Mouse (Mus musculus): ENCODE results near the gene Prickle2. TPM values are rescaled to one million over a fixed set of nuclear protein-coding genes. Genes with fewer than 3 reads are reported as not detected.
A peak's percentile ranks its signal among the peaks of the same experiment; 100 is the strongest.

Gene Prickle2
- polyA plus RNA-seq, 1 experiment from 2014 or later = 7.2 TPM

DNA sequence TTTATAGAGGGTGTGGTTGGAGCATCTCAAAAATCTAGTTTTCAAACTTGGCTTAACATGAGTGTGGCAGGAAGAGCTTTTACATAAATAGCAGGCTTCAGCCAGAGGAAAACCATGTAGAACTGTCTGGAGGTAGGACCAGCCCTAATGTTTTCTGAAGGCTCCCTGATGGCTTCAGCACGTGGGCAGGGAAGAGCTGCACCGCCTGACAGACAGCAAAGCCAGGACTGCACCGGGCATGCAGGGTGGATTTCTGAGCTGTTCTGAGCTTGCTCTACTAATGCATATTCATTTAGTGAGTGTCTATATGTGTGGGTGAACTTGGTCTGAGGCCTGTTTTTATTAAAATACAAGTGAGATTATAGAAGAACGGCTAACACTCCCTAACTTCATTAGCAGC is 136.7 kb downstream of the Prickle2 start:
- Histone ChIP-seq H3K36me3 (no peaks in the 10 kb centered on the region), H3K4me1 (replicated peaks) (no peaks in the 10 kb centered on the region), H3K4me3 (replicated peaks) (no peak overlapping the region), H3K27me3 (replicated peaks) (no peaks in the 10 kb centered on the region), H3K9me3 (no peaks in the 10 kb centered on the region), H3K27ac (no peak overlapping the region), H3K9ac (no peak overlapping the region), H3K4me2 (replicated peaks) (no peak overlapping the region)
- ATAC-seq = no peak
- WGBS = 72% methylated on average over 4 of the region's 4 CpGs

DNA sequence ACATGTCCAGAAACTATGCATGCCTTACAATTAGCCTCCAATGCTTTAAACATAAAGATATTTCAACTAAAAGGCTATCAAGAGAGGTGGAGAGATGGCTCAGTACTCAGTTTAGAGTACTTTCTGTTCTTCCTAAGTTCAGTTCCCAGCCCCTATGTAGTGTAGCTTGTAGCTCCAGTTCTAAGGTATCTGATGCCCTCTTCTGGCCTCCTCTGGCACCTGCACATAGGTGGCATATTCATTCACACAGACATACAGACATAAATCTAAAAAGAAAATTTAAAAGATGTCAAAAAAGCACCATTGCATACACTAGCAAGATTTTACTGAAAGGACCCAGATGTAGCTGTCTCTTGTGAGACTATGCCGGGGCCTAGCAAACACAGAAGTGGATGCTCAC is 146.7 kb downstream of the Prickle2 start:
- no peaks in the 10 kb centered on the region for H3K36me3 ChIP-seq

DNA sequence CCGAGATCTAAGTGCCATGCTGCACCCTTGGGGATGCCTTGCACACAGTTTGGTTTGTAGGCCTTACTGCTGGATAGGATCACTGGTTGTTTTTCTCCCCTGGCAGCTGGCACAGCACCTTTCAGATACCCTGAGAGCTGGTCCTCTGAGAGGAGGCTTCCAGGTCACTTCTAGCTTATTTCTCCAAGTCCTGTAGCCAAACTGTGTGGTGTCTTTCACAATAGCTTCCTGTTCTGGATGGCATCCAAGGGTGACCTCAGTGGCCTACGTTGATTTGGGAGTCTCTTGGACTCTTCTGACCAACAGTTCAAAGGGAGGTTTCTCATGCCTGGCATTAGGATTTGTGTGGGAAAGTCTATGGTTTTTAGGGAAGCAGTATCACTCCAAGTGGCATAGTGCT is 150.3 kb downstream of the Prickle2 start:
- no peak overlapping the region for H3K4me3 ChIP-seq (replicated peaks)
- H3K27me3 ChIP-seq (replicated peaks) = no peaks in the 10 kb centered on the region
- no peak overlapping the region for H3K27ac ChIP-seq
- H3K9ac ChIP-seq = no peak overlapping the region
- ATAC-seq = no peak
- no peaks in the 10 kb centered on the region for H3K36me3 ChIP-seq
- no peak overlapping the region for H3K4me2 ChIP-seq (replicated peaks)
- H3K4me1 ChIP-seq (replicated peaks) = no peaks in the 10 kb centered on the region
- H3K9me3 ChIP-seq = no peaks in the 10 kb centered on the region
- 74% methylated on average over 2 of the region's 2 CpGs for WGBS

More for the DNA sequence above, 146.7 kb downstream of the Prickle2 start:
- 100% methylated on average over 1 of the region's 1 CpGs for WGBS
- no peaks in the 10 kb centered on the region for H3K27me3 ChIP-seq (replicated peaks)
- no peaks in the 10 kb centered on the region for H3K4me1 ChIP-seq (replicated peaks)
- no peak overlapping the region for H3K4me3 ChIP-seq (replicated peaks)
- H3K4me2 ChIP-seq (replicated peaks) = no peak overlapping the region
- ATAC-seq = no peak
- no peaks in the 10 kb centered on the region for H3K9me3 ChIP-seq
- H3K27ac ChIP-seq = no peak overlapping the region
- no peak overlapping the region for H3K9ac ChIP-seq

DNA sequence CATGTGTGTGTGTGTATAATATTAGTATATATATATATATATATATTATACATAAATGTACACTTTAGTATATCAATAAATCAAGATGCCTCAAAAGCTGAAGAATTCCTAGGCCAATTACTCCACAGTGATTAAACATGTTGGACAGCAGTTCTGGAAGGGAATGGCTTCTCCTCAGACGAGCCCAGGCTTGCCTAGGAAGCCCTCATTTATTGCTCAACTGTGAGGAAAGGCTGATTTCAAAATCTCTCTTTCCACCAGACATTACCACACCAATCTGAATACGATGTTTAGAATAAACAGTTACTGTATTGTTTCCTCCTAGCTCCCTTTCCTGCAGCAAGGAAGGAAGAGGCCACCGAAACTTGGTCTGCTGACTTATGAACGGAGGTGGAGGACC is 152.9 kb downstream of the Prickle2 start:
- Histone ChIP-seq H3K4me3 (replicated peaks) (no peak overlapping the region), H3K27me3 (replicated peaks) (no peaks in the 10 kb centered on the region), H3K4me2 (replicated peaks) (no peak overlapping the region), H3K27ac (no peak overlapping the region), H3K9me3 (no peaks in the 10 kb centered on the region), H3K9ac (no peak overlapping the region), H3K4me1 (replicated peaks) (no peaks in the 10 kb centered on the region), H3K36me3 (no peaks in the 10 kb centered on the region)
- WGBS = 75% methylated on average over 4 of the region's 4 CpGs
- no peak for ATAC-seq

DNA sequence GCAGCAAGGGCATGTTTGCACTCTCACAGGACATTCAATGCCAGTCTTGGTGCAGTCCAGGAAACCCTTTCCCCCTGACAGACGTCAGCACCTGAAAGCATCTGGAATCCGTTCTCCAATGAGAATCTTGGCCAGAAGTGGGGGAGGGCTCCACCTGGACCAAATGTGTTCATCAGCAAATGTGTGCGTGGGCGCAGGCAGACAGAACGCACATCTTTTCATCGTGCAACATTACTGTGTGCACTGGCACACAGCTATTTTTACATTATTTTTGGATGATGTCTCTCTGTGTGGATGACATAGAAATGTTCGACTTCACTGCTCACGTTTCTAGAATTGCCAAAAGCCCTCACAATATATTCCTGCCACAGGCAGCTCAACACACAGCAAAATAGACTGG is 156.7 kb downstream of the Prickle2 start:
- 71% methylated on average over 8 of the region's 8 CpGs for WGBS
- ATAC-seq = no peak
- H3K36me3 ChIP-seq = no peaks in the 10 kb centered on the region
- H3K9me3 ChIP-seq = no peaks in the 10 kb centered on the region
- no peak overlapping the region for H3K27ac ChIP-seq
- H3K4me3 ChIP-seq (replicated peaks) = no peak overlapping the region
- no peaks in the 10 kb centered on the region for H3K4me1 ChIP-seq (replicated peaks)
- no peak overlapping the region for H3K4me2 ChIP-seq (replicated peaks)
- no peaks in the 10 kb centered on the region for H3K27me3 ChIP-seq (replicated peaks)
- H3K9ac ChIP-seq = no peak overlapping the region

DNA sequence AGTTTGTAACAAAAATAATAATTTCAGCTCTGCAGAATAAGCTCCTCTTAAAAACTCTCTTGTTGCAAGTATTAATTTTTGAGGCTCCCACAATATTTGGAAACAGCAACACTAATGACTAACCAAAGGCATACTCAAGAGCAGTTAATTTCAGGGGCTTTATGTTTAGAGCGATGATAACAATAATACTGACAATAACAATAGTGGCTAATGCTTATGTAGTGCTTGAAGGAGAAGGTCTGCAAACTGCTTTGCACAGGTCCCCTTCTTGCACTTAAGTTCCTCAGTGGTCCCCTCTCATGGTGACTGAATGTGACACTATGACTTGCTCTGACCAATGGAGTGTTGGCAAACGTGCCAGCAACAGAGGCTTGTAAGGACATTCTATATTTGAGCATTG is 160.8 kb downstream of the Prickle2 start:
- 82% methylated on average over 2 of the region's 2 CpGs for WGBS
- Histone ChIP-seq H3K9ac (no peak overlapping the region), H3K9me3 (no peaks in the 10 kb centered on the region), H3K27me3 (replicated peaks) (no peaks in the 10 kb centered on the region), H3K27ac (no peak overlapping the region), H3K36me3 (no peaks in the 10 kb centered on the region), H3K4me3 (replicated peaks) (no peak overlapping the region), H3K4me1 (replicated peaks) (0 out of 2 replicates have a peak, but pooled peaks cover 2% of the 10 kb centered on the region), H3K4me2 (replicated peaks) (no peak overlapping the region)
- no peak for ATAC-seq

DNA sequence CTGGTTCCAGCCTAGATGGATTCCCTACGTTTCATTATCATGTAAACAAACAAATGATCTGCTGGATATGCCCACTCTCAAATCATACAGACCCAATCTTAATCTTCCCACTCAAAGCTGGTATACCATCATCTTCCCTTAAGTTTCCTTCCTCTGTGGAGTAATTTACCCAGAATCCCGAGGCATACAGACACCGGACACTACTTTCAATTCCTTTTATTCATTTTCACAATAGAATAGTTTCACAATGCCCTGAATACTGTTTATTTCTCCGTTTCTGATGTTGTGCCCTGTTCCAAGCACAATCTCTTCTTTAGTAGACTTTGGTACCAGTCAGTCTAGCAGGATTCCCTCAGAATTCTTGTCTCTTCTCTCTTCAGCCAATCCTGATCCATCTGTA is 162.1 kb downstream of the Prickle2 start:
- Histone ChIP-seq H3K27me3 (replicated peaks) (no peaks in the 10 kb centered on the region), H3K27ac (no peak overlapping the region), H3K4me3 (replicated peaks) (no peak overlapping the region), H3K9me3 (no peaks in the 10 kb centered on the region), H3K36me3 (no peaks in the 10 kb centered on the region), H3K4me1 (replicated peaks) (0 out of 2 replicates have a peak, but pooled peaks cover 2% of the 10 kb centered on the region), H3K4me2 (replicated peaks) (no peak overlapping the region), H3K9ac (no peak overlapping the region)
- no peak for ATAC-seq
- WGBS = 83% methylated on average over 4 of the region's 4 CpGs

DNA sequence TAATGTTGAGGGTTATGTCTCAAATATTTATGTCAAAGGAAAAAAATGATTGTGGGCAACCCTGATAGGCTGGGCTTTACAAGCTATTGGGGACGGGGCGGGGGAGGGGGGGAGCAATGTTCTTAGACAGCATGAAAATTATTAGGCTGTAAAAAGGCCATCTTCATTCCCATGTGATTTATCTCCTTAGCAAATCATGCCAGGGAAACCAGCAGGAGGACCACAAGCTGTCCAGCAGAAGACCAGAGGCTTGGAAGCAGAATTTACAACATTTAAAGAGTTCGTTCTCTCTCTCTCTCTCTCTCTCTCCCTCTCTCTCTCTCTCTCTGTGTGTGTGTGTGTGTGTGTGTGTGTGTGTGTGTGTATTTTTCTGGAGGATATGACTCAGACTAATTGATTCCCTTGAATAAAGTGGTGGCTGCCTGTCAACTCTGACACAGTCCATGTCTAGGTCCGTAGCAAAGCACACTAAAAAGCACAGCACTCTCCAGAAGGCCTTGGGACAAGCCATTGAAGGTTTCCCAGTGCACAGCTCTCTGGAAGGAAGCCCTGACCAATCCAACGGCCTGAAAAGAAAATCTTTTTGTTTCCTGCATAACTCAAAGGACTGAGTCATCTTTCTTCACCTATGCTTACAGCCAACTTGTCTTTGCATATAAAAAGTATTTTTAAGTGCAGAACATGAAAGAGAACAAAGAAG is 163.4 kb downstream of the Prickle2 start:
- Histone ChIP-seq H3K27me3 (replicated peaks) (no peaks in the 10 kb centered on the region), H3K4me3 (replicated peaks) (no peak overlapping the region), H3K9ac (no peak overlapping the region), H3K4me1 (replicated peaks) (0 out of 2 replicates have a peak, but pooled peaks cover 2% of the 10 kb centered on the region), H3K27ac (no peak overlapping the region), H3K9me3 (no peaks in the 10 kb centered on the region), H3K36me3 (no peaks in the 10 kb centered on the region), H3K4me2 (replicated peaks) (no peak overlapping the region)
- peak; percentile 66; the same call in 1 of the 2 replicates for ATAC-seq
- 45% methylated on average over 5 of the region's 5 CpGs for WGBS

DNA sequence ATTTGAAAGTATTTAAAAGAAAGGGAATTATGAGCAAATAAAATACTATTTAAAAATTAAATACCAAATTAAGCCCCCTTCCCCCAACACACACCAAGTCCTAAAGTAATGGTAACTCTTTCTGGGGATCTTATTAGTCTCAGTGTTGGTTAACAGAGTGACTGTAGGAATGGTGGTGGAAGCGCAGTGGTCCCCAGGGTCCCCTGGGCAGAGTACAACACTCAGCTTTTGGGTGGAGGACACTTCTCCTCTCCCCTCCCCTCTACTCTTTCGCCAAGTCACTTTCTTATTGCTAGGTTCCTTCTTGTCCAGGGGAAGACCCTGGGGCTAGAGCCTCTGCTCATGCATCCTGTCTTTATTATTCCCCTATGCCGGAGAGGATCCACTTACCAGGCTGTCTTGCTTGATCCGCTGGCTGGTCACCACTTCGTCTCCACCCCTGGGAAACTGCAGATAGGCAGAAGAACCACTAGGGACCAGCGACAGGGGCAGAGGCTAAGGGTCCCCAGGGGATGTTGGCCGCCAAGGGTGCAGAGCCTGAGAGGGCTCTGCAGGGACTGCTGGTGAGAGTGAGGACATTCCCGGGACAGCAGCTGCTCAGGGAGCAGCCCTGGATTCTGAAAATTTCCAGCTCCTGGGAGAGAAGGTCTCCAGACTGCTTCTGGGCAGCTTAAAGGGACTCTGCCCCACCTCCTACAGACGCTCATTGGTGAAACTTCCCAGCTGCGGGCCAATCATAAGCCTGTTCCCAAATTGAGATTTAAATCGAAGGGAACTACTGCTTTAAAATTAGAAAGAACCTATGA is 171.5 kb downstream of the Prickle2 start:
- ATAC-seq = peak; percentile 90
- WGBS = 9% methylated on average over 11 of the region's 11 CpGs
- Histone ChIP-seq H3K9ac (peak overlapping the region; percentile 51), H3K27ac (peak overlapping the region; percentile 86), H3K9me3 (no peaks in the 10 kb centered on the region), H3K36me3 (no peaks in the 10 kb centered on the region), H3K4me3 (replicated peaks) (peak overlapping the region; percentile 49), H3K27me3 (replicated peaks) (no peaks in the 10 kb centered on the region), H3K4me1 (replicated peaks) (0 out of 2 replicates have a peak, but pooled peaks cover 4% of the 10 kb centered on the region), H3K4me2 (replicated peaks) (peak overlapping the region; percentile 60)

DNA sequence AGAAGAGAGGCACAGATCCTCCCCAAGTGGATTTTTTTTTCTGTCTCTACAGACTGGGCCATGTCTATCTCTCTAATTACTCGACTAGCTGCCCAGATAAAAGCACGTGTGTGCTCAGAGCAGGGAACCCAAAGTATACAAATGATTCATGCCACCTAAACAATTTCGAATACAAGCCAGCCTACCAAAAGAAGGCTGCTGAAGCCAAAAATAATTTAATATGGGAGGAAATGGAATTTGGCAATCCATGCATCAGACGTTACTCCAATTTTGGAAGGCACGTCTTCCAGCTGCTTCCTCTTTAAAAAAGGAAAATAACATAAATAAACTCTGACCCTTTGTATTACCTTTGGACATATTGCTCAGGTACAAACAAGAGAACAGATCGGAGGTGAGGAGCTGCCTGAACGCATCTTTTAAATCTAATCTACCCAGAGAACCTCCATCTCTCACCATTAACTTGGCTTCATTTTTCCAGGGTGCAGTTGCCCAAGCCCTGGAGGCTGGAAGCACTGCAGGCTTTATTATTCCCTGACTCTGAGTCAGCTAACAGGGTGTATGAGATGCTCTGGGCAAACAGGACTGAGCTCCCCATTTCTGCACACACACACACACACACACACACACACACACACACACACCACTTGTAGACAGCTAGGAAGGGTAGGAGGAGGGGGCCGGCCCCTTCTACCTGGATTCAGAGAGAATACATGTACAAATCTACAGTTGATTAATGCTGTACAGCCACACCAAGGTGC is 172.5 kb downstream of the Prickle2 start:
- WGBS = 35% methylated on average over 8 of the region's 8 CpGs
- Histone ChIP-seq H3K36me3 (no peaks in the 10 kb centered on the region), H3K27ac (peak overlapping the region; percentile 41), H3K27me3 (replicated peaks) (no peaks in the 10 kb centered on the region), H3K9me3 (no peaks in the 10 kb centered on the region), H3K4me2 (replicated peaks) (peak overlapping the region; percentile 60), H3K9ac (peak overlapping the region; percentile 1; the same call in 1 of the 2 replicates), H3K4me3 (replicated peaks) (peak overlapping the region; percentile 49), H3K4me1 (replicated peaks) (0 out of 2 replicates have a peak, but pooled peaks cover 4% of the 10 kb centered on the region)
- no peak for ATAC-seq

DNA sequence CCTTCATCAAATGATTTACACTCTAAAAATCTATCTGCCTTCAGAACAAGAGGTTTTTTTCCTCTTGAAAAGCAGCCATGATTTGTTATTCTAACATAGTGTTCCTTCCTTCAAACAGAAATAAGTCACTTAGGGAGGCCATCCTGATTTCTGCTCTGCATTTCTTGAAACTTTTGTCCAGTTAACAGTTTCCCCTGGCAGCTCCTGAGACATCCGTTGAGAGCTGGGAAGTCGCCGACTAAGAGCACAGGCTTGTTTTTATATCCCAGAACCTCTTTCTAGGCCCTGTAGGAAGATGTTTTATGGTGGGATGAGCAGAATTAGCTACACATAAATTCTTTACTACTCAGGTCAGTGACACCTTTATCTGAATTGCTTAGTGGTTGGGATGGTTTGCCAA is 173.1 kb downstream of the Prickle2 start:
- Histone ChIP-seq H3K36me3 (no peaks in the 10 kb centered on the region), H3K4me2 (replicated peaks) (peak overlapping the region; percentile 60), H3K4me3 (replicated peaks) (peak overlapping the region; percentile 49), H3K9ac (no peak overlapping the region), H3K27ac (peak overlapping the region; percentile 41), H3K4me1 (replicated peaks) (0 out of 2 replicates have a peak, but pooled peaks cover 4% of the 10 kb centered on the region), H3K9me3 (no peaks in the 10 kb centered on the region), H3K27me3 (replicated peaks) (no peaks in the 10 kb centered on the region)
- WGBS = 27% methylated on average over 3 of the region's 3 CpGs
- no peak for ATAC-seq

DNA sequence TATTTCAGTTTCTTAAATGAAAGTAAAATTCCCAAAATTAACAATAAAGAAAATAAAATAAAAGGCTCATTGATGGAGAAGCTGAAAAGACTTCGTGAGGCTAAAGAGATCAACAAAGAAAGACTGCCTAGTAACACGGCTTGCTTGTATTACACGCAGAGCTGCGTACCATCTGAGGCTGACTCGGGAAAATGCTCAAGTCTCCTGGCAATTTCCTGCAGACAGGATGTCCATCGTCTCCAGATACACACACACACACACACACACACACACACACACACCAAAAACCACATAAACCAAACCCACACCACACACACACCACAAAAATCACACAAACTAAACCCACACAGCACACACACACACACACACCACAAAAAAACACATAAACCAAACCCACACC is 173.6 kb downstream of the Prickle2 start:
- Histone ChIP-seq H3K4me3 (replicated peaks) (peak overlapping the region; percentile 49; the same call in 1 of the 2 replicates), H3K4me1 (replicated peaks) (peaks cover 6% of the 10 kb centered on the region; the same call in 1 of the 2 replicates), H3K36me3 (no peaks in the 10 kb centered on the region), H3K9ac (no peak overlapping the region), H3K9me3 (no peaks in the 10 kb centered on the region), H3K27ac (no peak overlapping the region), H3K4me2 (replicated peaks) (peak overlapping the region; percentile 60), H3K27me3 (replicated peaks) (no peaks in the 10 kb centered on the region)
- ATAC-seq = no peak
- WGBS = 33% methylated on average over 6 of the region's 6 CpGs

Data from intestine, embryonic 15.5 days (tissue).